8 mouse cellular contexts compared by ENCODE assay signal in genomic region chr15:4026831-4027584, GRCm38 (mm10). TPM values are rescaled to one million over a fixed set of nuclear protein-coding genes. Genes with fewer than 3 reads are reported as not detected.
DNase-seq lines count a peak whose midpoint lies in the region; ATAC-seq lines count a peak whose summit lies in the region.

No protein-coding gene starts in this region.

- DNase-seq in adrenal gland, adult 18-20 months (ENCODE audit: low spot score in 2 of 2), result peak; percentile 74 to 79
- peak; percentile 88 for DNase-seq in embryo, embryonic 11 days
- DNase-seq in gastrocnemius, postnatal 25 days, result peak; percentile 85
- peak; percentile 92 for DNase-seq in intestine, embryonic 14.5 days (ENCODE audit: low spot score)
- peak; percentile 83 for DNase-seq in left cerebral cortex, postnatal 14 days (ENCODE audit: low spot score in 2 of 2)
- DNase-seq in right cerebral cortex, postnatal 14 days, result peak; percentile 80
- peak; percentile 70 for DNase-seq in urinary bladder, postnatal 25 days (ENCODE audit: low spot score)

- peak overlapping the region; percentile 85 for H3K9ac ChIP-seq in intestine, embryonic 14.5 days (ENCODE audit: low read length)

- intact Hi-C loops in left cerebral cortex, postnatal 14 days (cut with DNase I), result loop anchor here (2.0 kb wide), 1 partner anchor 32 kb away; the partner anchor contains the start of gene AW549877

- H3K4me3 ChIP-seq in intestine, embryonic 14.5 days (ENCODE audit: low read depth, low read length), result peak overlapping the region; percentile 90

- H3K27me3 ChIP-seq in intestine, embryonic 14.5 days (replicated peaks; ENCODE audit: control insufficient read depth, insufficient read depth, low read length), result no peaks in the 10 kb centered on the region

- peak overlapping the region; percentile 72 for H3K4me2 ChIP-seq in intestine, embryonic 14.5 days (ENCODE audit: low read length)

- H3K9me3 ChIP-seq in intestine, embryonic 14.5 days (ENCODE audit: control insufficient read depth, low read length), result no peaks in the 10 kb centered on the region

- H3K27ac ChIP-seq in intestine, embryonic 14.5 days (ENCODE audit: low read depth), result peak overlapping the region; percentile 98

- H3K4me1 ChIP-seq in intestine, embryonic 14.5 days (replicated peaks; ENCODE audit: control insufficient read depth, insufficient read depth, low read length), result peaks cover 4% of the 10 kb centered on the region; the same call in 1 of the 2 replicates

- WGBS in intestine, embryonic 14.5 days, result under 1% methylated on average over 65 of the region's 65 CpGs

- ATAC-seq in intestine, embryonic 14.5 days (replicated peaks; ENCODE audit: low FRiP score, low TSS enrichment, low read depth), result peak; percentile 82
- peak; percentile 85 for ATAC-seq in megakaryocyte-erythroid progenitor cell, adult 5-6 weeks (replicated peaks; ENCODE audit: low FRiP score, low TSS enrichment, poor library complexity, severe bottlenecking)

- H3K36me3 ChIP-seq in intestine, embryonic 14.5 days (ENCODE audit: control insufficient read depth, insufficient read depth, low read length), result no peaks in the 10 kb centered on the region

RNA-seq across cellular contexts. Expression of gene Oxct1, which starts 0.8 kb away (rescaled TPM):
- 100 to 1,000 TPM; 167 to 192 TPM for total RNA-seq in adrenal gland, adult 18-20 months (2021)
- total RNA-seq in gastrocnemius, postnatal 25 days (2021), result 100 to 1,000 TPM; 320 to 370 TPM
- polyA plus RNA-seq in intestine, embryonic 14.5 days (2014; fragmentation: Nextera tagmentation; extraction: Ambion mirVana), result 199 and 206 TPM in 2 replicates
- total RNA-seq in left cerebral cortex, postnatal 14 days (2021), result 100 to 1,000 TPM; 545 to 573 TPM
- 51.3 and 65.2 TPM in 2 replicates for total RNA-seq in megakaryocyte-erythroid progenitor cell, adult 5-6 weeks (2014; fragmentation: Nextera tagmentation)
- total RNA-seq in megakaryocyte-erythroid progenitor cell, adult 5-6 weeks (2017), result 158 and 217 TPM in 2 replicates

RNA-seq across cellular contexts. Expression of gene AW549877, which starts 31.5 kb away (rescaled TPM):
- 10 to 100 TPM; 44.8 to 54.8 TPM for total RNA-seq in adrenal gland, adult 18-20 months (2021)
- 10 to 100 TPM; 11.2 to 11.5 TPM for total RNA-seq in gastrocnemius, postnatal 25 days (2021)
- 48.1 and 49.8 TPM in 2 replicates for polyA plus RNA-seq in intestine, embryonic 14.5 days (2014; fragmentation: Nextera tagmentation; extraction: Ambion mirVana)
- total RNA-seq in left cerebral cortex, postnatal 14 days (2021), result 10 to 100 TPM; 41.4 to 42.6 TPM
- total RNA-seq in megakaryocyte-erythroid progenitor cell, adult 5-6 weeks (2014; fragmentation: Nextera tagmentation), result 14.5 and 22.5 TPM in 2 replicates
- total RNA-seq in megakaryocyte-erythroid progenitor cell, adult 5-6 weeks (2017), result 8.2 and 14.3 TPM in 2 replicates

RNA-seq across cellular contexts. Expression of gene Fbxo4, which starts 47.6 kb away (rescaled TPM):
- total RNA-seq in adrenal gland, adult 18-20 months (2021), result 10 to 100 TPM; 17.0 to 18.4 TPM
- total RNA-seq in gastrocnemius, postnatal 25 days (2021), result 1 to 10 TPM; 3.7 to 4.8 TPM
- polyA plus RNA-seq in intestine, embryonic 14.5 days (2014; fragmentation: Nextera tagmentation; extraction: Ambion mirVana), result 9.0 and 10.8 TPM in 2 replicates
- 10 to 100 TPM in 1 of 2 experiments, 1 to 10 TPM in 1; 6.0 to 10.0 TPM for total RNA-seq in left cerebral cortex, postnatal 14 days (2021)
- total RNA-seq in megakaryocyte-erythroid progenitor cell, adult 5-6 weeks (2014; fragmentation: Nextera tagmentation), result 2.3 and 7.4 TPM in 2 replicates
- 10.7 and 13.3 TPM in 2 replicates for total RNA-seq in megakaryocyte-erythroid progenitor cell, adult 5-6 weeks (2017)

Comparison
In these comparisons a context has a peak if more than half of its experiments do, and no peak if none do; other contexts are left out.
1. Peak in every context shown above with its lines: DNase-seq, ATAC-seq, H3K4me3 ChIP-seq and H3K27ac ChIP-seq.